Mouse (Mus musculus) urinary bladder, postnatal 36 days (tissue): ENCODE data around the gene Tmed1.
A peak's percentile ranks its signal among the peaks of the same experiment; 100 is the strongest.
"Not testable (repeated sequence)": the region's sequence is repeated elsewhere in the genome, so short reads cannot be mapped to it uniquely, and the experiment has no call there.

Source experiments
- DNase-seq, 2 experiments: peaks; one replicate each; pipeline ENCODE4 v3.0.0; 2022; ENCODE audit warnings: low spot score in 2 of 2, mixed read lengths in 1 of 2

Tmed1 gene

GRCm38 (mm10) chr9:21509772-21510688 lies at the start of gene Tmed1:
Tmed1 (minus strand) TSS chr9:21510252.
- DNase-seq = peak; percentile 91

DNA sequence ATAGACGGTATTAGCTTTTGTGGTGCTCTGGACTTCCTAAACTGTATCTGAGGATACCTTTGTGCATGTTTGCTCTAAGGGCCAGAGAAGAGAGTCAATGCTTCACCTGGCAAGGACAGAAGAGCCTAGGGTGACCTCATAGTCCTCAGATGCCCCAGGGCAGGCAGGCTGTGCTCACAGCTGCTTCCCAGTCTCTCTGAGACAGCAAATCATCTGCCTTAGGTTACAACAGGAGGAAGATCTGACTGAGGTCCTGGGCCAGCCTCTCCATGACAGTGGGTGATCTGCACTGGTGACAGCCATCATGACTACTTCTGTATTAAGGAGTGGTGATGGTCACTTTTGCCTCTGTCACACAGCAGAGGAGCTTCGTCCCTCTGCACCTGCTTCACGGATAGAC lies 49.1 kb upstream of the Tmed1 start:
- no peak for DNase-seq

DNA sequence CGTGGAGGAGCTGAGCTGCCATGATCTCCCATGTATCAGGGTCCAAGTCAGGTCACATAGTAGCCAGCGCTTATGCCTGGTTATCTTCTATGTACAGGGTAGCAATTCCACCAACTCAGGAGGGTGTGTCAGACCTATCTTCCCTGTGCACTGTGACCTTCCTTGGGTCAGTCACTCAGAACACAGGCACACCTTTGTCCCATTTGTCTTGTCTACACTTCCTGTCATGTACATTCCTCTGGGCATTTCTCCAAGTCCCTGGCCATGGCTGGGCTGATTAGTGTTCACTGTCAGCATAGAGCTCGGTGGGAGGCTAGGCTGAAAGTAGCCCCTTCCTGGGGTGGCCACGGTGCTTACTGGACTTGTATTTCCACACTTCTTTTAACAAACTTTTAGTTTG lies 48.3 kb upstream of the Tmed1 start:
- no peak for DNase-seq

DNA sequence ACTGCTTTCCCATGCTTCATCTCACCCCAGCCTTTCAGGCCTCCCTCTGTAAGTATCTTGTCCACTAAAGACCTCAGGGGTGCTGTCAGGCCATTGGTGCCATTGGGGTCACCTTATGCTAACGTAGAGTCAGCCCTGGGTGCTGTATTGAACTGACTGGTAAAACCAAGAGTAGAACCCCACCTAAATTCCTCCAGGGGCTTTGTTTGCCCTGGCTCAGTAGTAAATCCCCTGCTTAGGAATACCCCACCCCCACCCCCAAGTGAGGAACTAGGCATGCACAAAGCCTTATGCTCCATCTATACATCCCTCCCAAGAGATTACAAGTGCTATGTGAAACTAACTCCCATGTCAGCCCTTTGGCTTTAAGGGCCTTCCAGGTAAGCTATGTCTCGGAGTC lies 47.5 kb upstream of the Tmed1 start:
- DNase-seq = no peak

GRCm38 (mm10) chr9:21556996-21557395 lies 46.9 kb upstream of the Tmed1 start:
- DNase-seq = no peak

DNA sequence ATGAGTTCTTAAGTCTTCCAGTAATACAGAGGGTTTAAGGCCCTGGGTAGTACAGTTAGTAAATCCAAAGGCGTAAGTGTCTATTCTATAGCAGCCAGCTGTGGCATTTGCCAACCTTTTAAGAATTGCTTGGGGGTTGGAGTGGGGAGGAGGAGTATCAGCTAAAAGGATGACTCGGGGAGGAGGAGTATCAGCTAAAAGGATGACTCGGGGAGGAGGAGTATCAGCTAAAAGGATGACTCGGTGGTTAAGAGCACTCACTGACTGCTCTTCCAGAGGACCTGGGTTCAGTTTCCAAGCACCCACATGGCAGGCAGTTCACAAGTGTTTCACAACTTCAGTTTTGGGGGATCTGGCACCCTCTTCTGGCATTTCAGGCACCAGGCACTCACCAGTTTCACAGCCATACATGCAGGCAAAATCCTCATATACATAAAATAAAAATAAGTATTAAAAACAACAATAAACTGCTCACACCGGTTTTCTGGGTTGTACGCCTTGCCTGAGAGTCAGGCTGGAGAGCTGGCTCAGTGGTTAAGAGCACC lies 45.2 kb upstream of the Tmed1 start:
- no peak for DNase-seq

- DNase-seq = no peak
Observed at GRCm38 (mm10) chr9:21553607-21554273, 43.7 kb upstream of the Tmed1 start.

DNA sequence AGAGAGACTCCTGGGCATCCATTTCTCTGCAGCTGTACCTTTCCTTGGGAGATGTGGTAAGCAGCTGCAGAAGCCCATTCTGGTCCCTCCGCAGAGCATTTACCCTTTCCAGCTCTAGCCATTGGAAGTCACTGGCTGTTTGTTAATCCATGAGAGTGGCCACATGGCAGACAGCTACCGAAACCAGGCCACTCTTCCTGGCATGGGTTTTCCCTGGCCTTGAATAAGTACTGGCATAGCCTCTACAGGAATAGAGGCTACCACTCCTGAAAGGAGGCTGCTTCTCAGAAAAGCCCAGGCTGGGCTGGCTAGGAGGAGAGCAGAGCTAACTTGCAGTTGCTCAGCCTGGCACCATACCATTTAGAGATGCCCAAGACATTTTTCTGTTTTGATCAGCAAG lies 41.0 kb upstream of the Tmed1 start:
- DNase-seq = no peak

- DNase-seq = peak; percentile 48 to 54
Observed at GRCm38 (mm10) chr9:21547075-21547941, 37.3 kb upstream of the Tmed1 start.

GRCm38 (mm10) chr9:21546789-21547074 lies 36.7 kb upstream of the Tmed1 start, which contains the start of gene Carm1:
Carm1 (plus strand) TSS chr9:21546894.
- DNase-seq = no peak

DNA sequence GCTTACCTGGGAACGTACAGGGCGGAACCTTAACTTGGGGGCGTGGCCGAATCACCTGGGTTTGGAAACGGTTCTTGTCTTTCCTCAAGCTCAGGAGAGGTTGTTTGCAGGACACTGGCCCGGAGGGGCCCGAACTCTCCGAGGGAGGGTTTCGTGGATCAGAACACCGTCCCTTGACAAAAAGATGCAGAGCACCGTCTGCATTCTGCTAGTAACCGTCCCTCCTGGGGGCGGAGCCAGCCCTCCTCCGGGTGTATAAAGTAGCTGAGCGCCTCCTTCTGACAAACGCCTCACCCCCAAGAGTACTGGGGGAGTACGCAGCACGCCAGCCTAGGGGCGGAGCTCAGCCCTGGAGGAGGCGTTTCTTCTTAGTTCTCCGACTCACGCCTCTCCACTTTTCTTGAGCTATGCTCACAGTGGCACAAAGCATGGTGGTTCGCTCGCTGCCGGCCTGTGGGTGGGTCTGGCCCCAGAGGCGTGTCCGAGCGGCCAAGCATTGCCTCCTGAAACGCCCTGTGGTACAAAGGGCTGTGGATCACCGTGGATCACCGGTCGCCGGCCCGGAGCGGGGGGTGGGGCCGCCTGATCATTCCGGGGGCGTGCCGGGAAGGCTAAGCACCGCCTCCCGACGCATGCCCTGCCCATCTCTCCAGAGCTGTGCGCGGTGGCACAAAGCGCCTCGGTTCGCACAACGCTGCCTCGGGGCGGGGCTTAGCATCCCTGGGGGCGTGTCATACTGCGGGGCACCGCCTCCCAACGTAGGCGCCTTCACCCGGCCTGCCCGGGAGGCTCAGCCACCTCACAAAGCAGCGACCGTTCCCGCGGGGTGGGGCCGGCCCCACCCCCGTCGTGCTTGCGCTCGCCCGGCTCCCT lies 36.1 kb upstream of the Tmed1 start:
- DNase-seq = peak; percentile 100

DNA sequence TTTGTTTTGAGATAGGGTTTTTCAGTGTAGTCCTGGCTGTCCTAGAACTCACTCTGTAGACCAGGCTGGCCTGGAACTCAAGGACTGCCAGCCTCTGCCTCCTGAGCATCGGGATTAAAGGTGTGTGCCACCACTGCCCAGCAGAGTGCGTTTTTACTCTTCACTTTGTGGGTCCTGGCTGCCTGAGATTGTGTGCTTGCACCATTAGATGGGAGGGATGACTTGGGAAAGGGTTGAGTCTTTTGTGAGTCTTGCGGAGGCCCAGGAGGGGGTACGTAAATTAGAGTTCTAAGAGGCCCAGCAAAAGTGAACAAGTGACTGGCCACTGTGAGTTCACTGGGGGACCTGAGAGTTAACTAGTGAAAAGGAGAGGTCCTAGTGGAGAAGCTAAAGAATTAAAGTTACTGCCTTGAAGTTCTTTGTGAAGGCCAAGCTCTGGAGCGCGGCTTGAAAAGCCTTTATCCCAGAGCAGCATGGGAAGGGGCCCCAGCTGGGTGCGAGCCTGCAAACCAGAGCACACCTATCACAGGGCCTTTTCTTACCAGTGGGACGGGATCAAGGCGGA lies 35.4 kb upstream of the Tmed1 start:
- DNase-seq = no peak

GRCm38 (mm10) chr9:21542001-21542400 lies 31.9 kb upstream of the Tmed1 start:
- DNase-seq = not testable (repeated sequence)

DNA sequence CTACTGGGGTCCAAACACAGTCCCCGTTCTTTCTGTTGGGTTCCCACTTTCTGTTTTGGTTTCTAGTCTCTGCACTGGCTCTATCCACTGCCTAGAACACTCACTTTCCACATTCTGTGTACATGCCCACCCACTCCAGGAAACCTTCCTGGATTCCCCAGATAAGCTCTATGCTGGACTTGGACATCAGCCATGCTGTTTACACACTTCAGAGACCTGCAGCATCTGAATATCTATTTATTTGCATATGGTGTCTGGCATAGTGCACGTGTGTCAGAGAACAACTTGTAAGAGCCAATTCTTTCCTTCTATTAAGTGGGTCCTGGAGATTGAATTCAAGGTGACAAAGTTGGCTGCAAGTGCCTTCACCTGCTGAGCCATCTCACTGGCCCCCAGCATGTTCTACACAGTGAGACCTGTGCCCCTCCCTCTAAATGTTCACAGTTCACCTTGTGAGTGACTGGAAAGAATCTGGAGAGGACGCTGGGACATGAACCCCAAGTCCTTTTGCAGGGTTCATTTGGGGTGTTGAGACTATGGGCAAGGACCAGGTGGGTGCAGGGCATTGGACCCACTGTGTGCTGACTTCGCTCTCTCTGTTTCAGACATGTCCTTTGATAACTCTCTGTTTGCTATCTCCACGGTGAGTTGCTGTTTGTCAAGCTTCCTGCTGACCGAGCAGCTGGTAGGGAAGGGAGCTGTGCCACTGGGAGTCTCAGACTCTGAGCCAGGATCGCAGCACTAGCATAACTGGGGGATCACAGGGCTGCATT lies 30.1 kb upstream of the Tmed1 start:
- DNase-seq = no peak

DNA sequence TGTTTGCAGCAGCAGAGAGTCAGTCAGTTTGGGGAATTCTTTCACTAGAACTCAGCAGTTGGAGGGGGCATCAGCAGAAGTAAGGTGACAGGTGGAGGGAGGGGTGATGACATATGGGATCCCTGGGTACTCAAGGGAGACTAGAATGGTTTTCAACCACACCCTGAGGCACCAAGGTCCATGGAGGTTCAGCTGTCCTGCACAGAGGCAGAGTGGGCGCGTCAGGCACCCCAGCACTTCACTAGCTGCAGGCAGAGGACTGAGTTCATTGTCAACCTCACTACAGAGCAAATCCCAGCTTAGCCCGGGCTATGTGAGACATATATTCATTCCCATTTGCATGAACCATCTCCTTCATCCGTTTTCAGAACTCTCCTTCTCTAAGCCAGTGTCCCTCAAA lies 27.0 kb upstream of the Tmed1 start:
- DNase-seq = no peak

- DNase-seq = no peak
Observed at GRCm38 (mm10) chr9:21536501-21536900, 26.4 kb upstream of the Tmed1 start.

DNA sequence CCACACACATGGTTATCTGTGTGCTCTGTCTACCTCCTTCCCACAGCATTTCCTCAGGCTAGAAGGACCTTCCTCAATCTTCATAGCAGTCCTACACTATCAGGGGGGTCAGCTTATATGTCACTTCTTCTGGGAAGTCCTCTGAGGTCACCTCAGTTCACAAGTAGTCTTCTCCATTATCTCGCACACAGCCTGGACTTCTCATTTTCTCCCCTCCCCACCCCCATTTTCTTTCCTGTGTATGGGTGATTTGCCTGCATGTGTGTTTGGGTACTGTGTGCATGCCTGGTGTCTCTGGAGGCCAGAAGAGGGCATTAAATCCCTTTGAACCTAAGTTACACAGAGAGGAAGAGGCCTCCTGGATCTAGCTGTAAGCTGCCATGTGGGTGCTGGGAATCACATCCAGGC lies 17.9 kb upstream of the Tmed1 start:
- DNase-seq = no peak

DNA sequence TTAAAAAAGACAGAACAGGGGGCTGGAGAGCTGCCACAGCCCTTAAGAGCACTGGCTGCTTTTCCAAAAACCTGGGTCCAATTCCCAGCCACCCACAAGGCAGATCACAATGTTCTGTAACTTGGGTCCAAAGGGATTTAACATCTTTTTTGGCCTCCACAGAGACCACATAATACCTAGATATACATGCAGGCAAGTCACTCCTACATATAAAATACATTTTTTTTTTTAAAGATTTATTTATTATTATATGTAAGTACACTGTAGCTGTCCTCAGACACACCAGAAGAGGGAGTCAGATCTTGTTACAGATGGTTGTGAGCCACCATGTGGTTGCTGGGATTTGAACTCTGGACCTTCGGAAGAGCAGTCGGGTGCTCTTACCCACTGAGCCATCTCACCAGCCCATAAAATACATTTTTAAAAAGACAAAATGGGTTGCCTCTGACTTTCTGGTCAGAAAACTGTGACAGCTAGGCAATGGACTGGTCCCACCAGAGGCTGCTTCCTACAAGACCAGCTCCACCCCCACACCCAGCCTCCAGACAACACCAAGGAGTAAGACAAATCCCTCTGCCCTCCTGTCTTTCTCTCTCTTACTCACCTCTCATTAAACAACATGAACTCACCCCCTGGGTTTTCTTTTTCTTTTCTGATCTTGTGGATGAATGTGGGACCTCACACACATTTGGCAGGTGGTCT lies 17.2 kb upstream of the Tmed1 start:
- no peak for DNase-seq

- no peak for DNase-seq
Observed at GRCm38 (mm10) chr9:21526634-21526944, 16.5 kb upstream of the Tmed1 start.
